Mouse (Mus musculus) monocyte, adult 2 months (primary cell): ENCODE measurements around the gene Cmip.

ENCODE experiments used
- DNase-seq, 2 experiments: peaks; one replicate each; pipeline ENCODE4 v3.0.0; 2022; ENCODE audit warnings: low spot score in 2 of 2, low read depth in 1 of 2

Cmip gene

GRCm38 (mm10) chr8:117257821-117258575 is 1.1 kb downstream of the Cmip start:
- DNase-seq, result no peak

GRCm38 (mm10) chr8:117258576-117259040 is 1.7 kb downstream of the Cmip start:
- no peak for DNase-seq

- no peak for DNase-seq
Measured at GRCm38 (mm10) chr8:117259431-117260001, 2.7 kb downstream of the Cmip start.

GRCm38 (mm10) chr8:117260234-117260929 is 3.5 kb downstream of the Cmip start:
- no peak for DNase-seq

GRCm38 (mm10) chr8:117260930-117261475 is 4.1 kb downstream of the Cmip start:
- DNase-seq, result no peak

GRCm38 (mm10) chr8:117261702-117262101 is 4.8 kb downstream of the Cmip start:
- DNase-seq, result no peak

- no peak for DNase-seq
Measured at GRCm38 (mm10) chr8:117262685-117263084, 5.8 kb downstream of the Cmip start.

GRCm38 (mm10) chr8:117263442-117263841 is 6.6 kb downstream of the Cmip start:
- no peak for DNase-seq

- DNase-seq, result no peak
Measured at GRCm38 (mm10) chr8:117265079-117265478, 8.2 kb downstream of the Cmip start.

GRCm38 (mm10) chr8:117267403-117268129 is 10.7 kb downstream of the Cmip start:
- DNase-seq, result no peak

GRCm38 (mm10) chr8:117278234-117278633 is 21.4 kb downstream of the Cmip start:
- DNase-seq, result no peak

- no peak for DNase-seq
Measured at GRCm38 (mm10) chr8:117278668-117279132, 21.8 kb downstream of the Cmip start.

- DNase-seq, result peak in 1 of 2 experiments; percentile 54
Measured at GRCm38 (mm10) chr8:117280488-117280887, 23.6 kb downstream of the Cmip start.

- no peak for DNase-seq
Measured at GRCm38 (mm10) chr8:117281676-117282075, 24.8 kb downstream of the Cmip start.

- peak; percentile 50 to 64 for DNase-seq
Measured at GRCm38 (mm10) chr8:117282141-117282950, 25.5 kb downstream of the Cmip start.

- DNase-seq, result no peak
Measured at GRCm38 (mm10) chr8:117284768-117285484, 28.1 kb downstream of the Cmip start.

GRCm38 (mm10) chr8:117287966-117288365 is 31.1 kb downstream of the Cmip start:
- peak in 1 of 2 experiments; percentile 56 for DNase-seq

GRCm38 (mm10) chr8:117289016-117289415 is 32.2 kb downstream of the Cmip start:
- DNase-seq, result no peak

- DNase-seq, result no peak
Measured at GRCm38 (mm10) chr8:117290506-117290905, 33.6 kb downstream of the Cmip start.
